Mouse (Mus musculus) cerebellum, postnatal 25 days (tissue): ENCODE measurements around the gene Elf1.

ENCODE experiments used
- DNase-seq, 2 experiments: peaks; one replicate each; pipeline ENCODE4 v3.0.0; 2021; ENCODE audit warnings: mixed read lengths in 2 of 2

The Elf1 gene

DNA sequence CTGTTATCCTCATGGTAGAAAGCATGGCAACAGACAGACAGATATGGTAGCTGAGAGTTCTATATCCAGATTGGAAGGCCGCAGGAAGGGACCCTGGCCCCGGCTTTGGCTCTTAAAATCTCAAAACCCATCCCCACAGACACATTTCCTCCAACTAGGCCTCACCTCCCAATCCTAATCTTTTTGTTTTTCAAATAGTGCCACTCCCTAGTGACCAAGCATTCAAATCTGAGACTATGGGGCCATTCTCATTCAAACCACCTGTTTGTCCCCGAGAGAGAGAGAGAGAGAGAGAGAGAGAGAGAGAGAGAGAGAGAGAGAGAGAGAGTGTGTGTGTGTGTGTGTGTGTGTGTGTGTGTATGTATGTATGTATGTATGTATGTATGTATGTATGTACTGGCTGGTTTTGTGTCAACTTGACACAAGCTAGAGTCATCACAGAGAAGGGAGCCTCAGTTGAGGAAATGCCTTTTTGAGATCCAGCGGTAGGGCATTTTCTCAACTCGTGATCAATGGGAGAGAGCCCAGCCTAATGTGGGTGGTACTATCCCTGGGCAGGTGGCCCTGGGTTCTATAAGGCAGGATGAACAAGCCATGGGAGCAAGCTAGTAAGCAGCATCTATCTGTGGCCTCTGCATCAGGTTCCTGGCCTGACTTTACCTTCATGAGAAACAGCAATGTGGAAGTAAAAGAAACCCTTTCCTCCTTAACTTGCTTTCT is 102.7 kb downstream of the Elf1 start:
- DNase-seq, result no peak

- DNase-seq, result no peak
Observed at GRCm38 (mm10) chr14:79586499-79587138, 105.6 kb downstream of the Elf1 start.

- DNase-seq, result peak; percentile 98 to 99
Observed at GRCm38 (mm10) chr14:79587139-79587851, 106.3 kb downstream of the Elf1 start, which contains the start of gene Sugt1. TSS of gene Sugt1 (plus strand) at chr14:79587691.

DNA sequence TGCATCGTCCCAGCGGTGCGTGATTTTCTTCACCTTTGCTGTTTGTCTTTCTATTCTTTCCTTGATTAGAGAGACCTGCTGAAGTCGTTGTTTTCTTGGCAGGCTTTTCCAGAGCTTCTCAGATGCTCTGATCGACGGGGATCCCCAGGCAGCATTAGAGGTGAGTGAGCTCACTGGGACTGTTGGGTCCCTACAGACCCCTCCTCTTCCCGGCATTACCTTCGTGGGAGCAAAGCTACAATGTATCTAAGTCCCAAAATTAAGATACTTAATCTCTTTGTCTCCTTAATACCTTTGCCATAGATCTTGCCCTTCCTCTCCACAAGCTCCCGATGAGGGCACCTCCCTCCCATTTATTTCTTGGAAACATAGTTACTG is 106.8 kb downstream of the Elf1 start:
- no peak for DNase-seq

DNA sequence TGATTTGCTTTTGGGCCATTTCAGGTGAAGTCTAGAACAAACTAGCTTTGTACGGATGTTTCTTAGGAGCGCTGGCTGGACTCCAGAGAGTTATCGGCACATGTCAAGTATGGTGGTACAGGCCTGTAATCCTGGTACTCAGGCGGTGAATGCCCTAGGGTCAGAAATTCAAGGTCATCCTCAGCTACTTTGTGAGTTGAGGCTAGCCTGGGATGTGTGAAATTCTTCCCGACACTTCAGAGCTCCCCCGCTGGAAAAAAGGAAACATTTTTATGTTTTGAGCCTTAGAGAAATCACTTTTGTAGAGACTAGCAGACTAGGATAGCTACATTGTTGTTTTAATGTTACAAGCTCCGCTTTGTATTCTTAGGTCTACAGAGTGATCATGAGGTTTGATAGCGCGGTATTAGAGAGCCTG is 107.5 kb downstream of the Elf1 start:
- DNase-seq, result peak in 1 of 2 experiments; percentile 24

GRCm38 (mm10) chr14:79589401-79589800 is 108.4 kb downstream of the Elf1 start:
- DNase-seq, result no peak

GRCm38 (mm10) chr14:79590916-79591315 is 109.9 kb downstream of the Elf1 start:
- DNase-seq, result no peak

DNA sequence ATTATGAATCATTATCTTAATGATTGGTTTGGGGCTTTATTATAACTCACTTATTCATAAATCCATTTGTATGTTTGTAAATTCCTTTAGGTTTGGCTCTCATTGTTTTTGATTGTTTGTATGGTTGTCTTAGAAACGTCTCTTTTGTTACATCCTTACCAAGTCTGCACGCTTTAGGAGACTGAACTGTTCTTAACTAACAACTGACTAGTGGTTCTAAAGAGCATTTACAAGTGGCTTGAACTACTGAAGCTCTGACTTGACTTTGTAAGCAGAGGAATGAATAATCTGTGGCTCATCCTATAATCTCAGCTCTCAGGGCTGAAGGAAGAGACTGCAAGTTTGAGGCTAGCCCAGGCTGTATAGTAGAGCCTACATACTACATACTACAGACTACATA is 110.6 kb downstream of the Elf1 start:
- DNase-seq, result no peak

GRCm38 (mm10) chr14:79594069-79594468 is 113.1 kb downstream of the Elf1 start:
- DNase-seq, result no peak

DNA sequence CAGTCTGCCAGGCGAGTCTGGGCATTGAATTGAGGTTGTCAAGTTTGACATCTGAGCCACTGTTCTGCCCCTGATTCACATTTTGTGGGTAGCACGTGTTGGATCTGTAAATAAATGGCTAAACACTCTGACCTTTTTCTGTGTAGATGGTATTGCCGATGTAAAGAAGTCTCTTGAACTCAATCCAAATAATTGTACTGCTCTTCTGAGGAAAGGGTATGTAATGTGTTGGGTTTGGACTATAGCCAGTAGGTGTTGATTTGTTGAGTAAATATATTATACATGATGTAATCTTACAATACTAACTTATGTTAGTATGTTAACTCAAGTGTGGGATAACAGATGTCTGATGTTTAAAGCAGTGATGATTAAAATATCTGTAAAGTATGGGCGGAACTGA is 115.6 kb downstream of the Elf1 start:
- no peak for DNase-seq

DNA sequence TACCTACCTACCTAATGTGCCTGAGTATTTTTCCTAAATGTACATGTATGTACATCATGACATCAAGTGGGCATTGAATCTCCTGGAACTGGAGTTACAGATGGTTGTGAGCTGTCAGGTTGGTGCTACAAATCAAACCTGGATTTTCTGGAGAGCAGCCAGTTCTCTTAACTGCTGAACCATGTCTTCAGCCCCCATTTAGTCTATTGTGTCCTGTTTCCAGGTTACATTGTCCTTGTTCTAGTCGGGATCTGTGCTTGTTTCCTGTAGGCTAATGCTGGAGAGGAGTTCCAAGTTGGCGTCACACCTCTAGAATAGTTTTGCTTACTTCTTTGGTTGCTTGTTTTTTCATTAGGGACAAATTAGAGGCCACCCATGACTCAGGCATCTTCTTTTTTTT is 124.9 kb downstream of the Elf1 start:
- DNase-seq, result no peak

DNA sequence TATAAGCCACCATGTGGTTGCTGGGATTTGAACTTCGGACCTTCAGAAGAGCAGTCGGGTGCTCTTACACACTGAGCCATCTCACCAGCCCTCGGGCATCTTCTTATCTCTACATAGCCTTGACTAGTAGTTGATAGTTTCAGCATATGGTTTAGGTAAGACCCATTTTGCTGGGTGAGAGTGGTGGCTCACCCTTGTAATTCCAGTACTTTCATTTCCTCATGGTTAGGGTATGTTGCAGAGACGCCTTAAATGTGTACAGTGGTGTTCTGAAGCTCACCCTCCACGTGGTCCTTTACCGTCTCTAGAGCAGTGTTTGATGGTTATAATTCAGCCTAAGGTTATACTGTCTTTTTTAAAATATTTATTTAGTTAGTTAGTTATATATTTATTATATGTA is 125.4 kb downstream of the Elf1 start:
- DNase-seq, result no peak

GRCm38 (mm10) chr14:79606867-79607266 is 125.9 kb downstream of the Elf1 start:
- no peak for DNase-seq

GRCm38 (mm10) chr14:79607352-79607751 is 126.4 kb downstream of the Elf1 start:
- DNase-seq, result no peak

- no peak for DNase-seq
Observed at GRCm38 (mm10) chr14:79608286-79608685, 127.3 kb downstream of the Elf1 start.

GRCm38 (mm10) chr14:79617121-79617828 is 136.3 kb downstream of the Elf1 start:
- DNase-seq, result peak; percentile 7 to 8

DNA sequence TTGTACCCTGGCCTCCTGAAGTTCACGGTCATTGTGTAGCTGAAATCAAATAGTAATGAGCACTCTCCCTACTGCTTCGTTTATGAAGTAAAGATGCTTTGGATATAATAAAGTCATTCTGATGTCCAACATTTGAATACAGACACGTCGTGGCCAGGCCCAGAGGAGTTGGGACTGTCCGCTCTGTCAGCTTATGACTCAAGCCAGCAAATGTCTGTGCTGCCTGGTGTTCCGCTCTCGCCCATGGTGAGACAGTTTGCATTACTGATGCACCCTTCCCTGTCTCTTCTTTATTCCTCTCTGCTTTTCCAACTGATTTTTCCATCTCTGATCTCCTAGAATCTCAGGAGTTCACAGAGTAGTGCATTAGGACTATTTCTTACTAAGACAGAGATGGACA is 138.8 kb downstream of the Elf1 start:
- no peak for DNase-seq

DNA sequence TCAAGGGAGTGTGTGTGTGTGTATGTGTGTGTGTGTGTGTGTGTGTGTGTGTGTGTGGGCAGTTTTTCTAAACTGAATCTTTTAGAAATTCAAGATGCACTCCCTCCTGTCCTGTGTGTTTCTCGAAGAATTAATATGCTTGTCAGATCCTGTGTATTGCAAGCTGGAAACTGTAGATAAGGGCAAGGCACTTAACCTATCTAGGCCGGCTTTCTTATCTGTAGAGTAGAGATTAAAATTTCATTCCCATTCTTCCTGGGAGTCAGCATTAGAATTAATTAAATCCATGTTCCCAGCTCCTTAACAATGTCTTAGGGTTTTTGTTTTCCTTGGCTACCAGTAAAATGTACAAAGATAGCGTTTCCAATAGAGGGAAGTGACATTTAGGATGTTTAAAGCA is 140.1 kb downstream of the Elf1 start:
- no peak for DNase-seq
